Mouse (Mus musculus): ENCODE data around the gene Atp8a2. TPM values are rescaled to one million over a fixed set of nuclear protein-coding genes. Genes with fewer than 3 reads are reported as not detected.

The Atp8a2 gene
- total and polyA plus RNA-seq, 3 experiments: 0.11 TPM; not detected in 2

GRCm38 (mm10) chr14:59708009-59708408 lies 489.0 kb downstream of the Atp8a2 start:
- TF ChIP-seq TAL1 (conservative IDR thresholded peaks at IDR 0.05; ENCODE audit: low read depth, low read length): no peak
- DNase-seq (ENCODE audit: low spot score): no peak
- H3K4me1 ChIP-seq (ENCODE audit: insufficient read depth, low read depth, low read length): no peaks in the 10 kb centered on the region
- H3K36me3 ChIP-seq (replicated peaks): no peaks in the 10 kb centered on the region
- no peak overlapping the region for H3K4me3 ChIP-seq (ENCODE audit: low read depth, low read length)
- no peaks in the 10 kb centered on the region for H3K27me3 ChIP-seq (ENCODE audit: insufficient read depth, low read length)
- no peak for ATAC-seq (ENCODE audit: extremely low read depth, insufficient number of reproducible peaks, low FRiP score, poor library complexity, severe bottlenecking)
- peaks cover 6% of the 10 kb centered on the region; the same call in 1 of the 2 replicates for H3K9me3 ChIP-seq (replicated peaks)

- TF ChIP-seq CTCF (IDR thresholded peaks at IDR 0.05; ENCODE audit: low read depth, low read length): no peak
- no peak for TF ChIP-seq GATA1 (IDR thresholded peaks at IDR 0.05; ENCODE audit: borderline replicate concordance, low read length)
- no peak for TF ChIP-seq TAL1 (conservative IDR thresholded peaks at IDR 0.05; ENCODE audit: low read depth, low read length)
- TF ChIP-seq POLR2AphosphoS5 (IDR thresholded peaks at IDR 0.05; ENCODE audit: insufficient replicate concordance, low read depth, low read length): no peak
- no peak for TF ChIP-seq GATA2 (IDR thresholded peaks at IDR 0.05; ENCODE audit: borderline replicate concordance, low read depth, low read length)
- no peak overlapping the region for H3K4me3 ChIP-seq (ENCODE audit: low read depth, low read length)
- no peaks in the 10 kb centered on the region for H3K4me1 ChIP-seq (ENCODE audit: insufficient read depth, low read depth, low read length)
- H3K9me3 ChIP-seq (replicated peaks): peaks cover 11% of the 10 kb centered on the region
- ATAC-seq (ENCODE audit: extremely low read depth, insufficient number of reproducible peaks, low FRiP score, poor library complexity, severe bottlenecking) (no peak), DNase-seq (ENCODE audit: low spot score) (no peak)
- H3K36me3 ChIP-seq (replicated peaks): no peaks in the 10 kb centered on the region
- H3K27me3 ChIP-seq (ENCODE audit: insufficient read depth, low read length): no peaks in the 10 kb centered on the region
Observed at GRCm38 (mm10) chr14:59705326-59706058, 491.5 kb downstream of the Atp8a2 start.

DNA sequence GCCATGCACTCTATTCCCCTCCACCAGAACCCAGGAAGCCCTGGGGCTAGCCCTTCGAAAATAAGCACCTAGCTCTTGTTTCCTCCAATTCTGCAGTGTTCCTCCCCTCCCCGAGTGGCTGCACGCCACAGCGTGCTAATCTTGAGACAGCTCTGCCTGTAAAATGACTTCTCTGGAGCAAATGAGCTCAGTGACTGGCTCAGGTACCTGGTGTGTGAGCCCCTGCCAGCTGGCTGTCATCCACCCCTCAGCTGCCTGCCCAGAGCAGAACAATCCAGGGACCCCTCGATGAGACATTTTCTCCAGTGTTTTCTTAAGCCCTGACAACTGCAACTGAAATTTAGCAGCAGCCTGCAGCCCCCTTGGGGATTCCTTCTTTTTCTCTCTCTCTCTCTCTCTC lies 495.5 kb downstream of the Atp8a2 start:
- no peak for TF ChIP-seq CTCF (IDR thresholded peaks at IDR 0.05; ENCODE audit: low read depth, low read length)
- TF ChIP-seq GATA1 (IDR thresholded peaks at IDR 0.05; ENCODE audit: borderline replicate concordance, low read length): no peak
- no peak for TF ChIP-seq TAL1 (conservative IDR thresholded peaks at IDR 0.05; ENCODE audit: low read depth, low read length)
- no peak for TF ChIP-seq POLR2AphosphoS5 (IDR thresholded peaks at IDR 0.05; ENCODE audit: insufficient replicate concordance, low read depth, low read length)
- TF ChIP-seq GATA2 (IDR thresholded peaks at IDR 0.05; ENCODE audit: borderline replicate concordance, low read depth, low read length): no peak
- H3K4me3 ChIP-seq (ENCODE audit: low read depth, low read length): no peak overlapping the region
- peaks cover 15% of the 10 kb centered on the region for H3K9me3 ChIP-seq (replicated peaks)
- H3K4me1 ChIP-seq (ENCODE audit: insufficient read depth, low read depth, low read length): no peaks in the 10 kb centered on the region
- no peak for DNase-seq (ENCODE audit: low spot score)
- no peaks in the 10 kb centered on the region for H3K27me3 ChIP-seq (ENCODE audit: insufficient read depth, low read length)
- H3K36me3 ChIP-seq (replicated peaks): no peaks in the 10 kb centered on the region
- no peak for ATAC-seq (ENCODE audit: extremely low read depth, insufficient number of reproducible peaks, low FRiP score, poor library complexity, severe bottlenecking)

GRCm38 (mm10) chr14:59695160-59695559 lies 501.8 kb downstream of the Atp8a2 start:
- Histone ChIP-seq H3K4me3 (ENCODE audit: low read depth, low read length) (no peak overlapping the region), H3K36me3 (replicated peaks) (no peaks in the 10 kb centered on the region), H3K27me3 (ENCODE audit: insufficient read depth, low read length) (no peaks in the 10 kb centered on the region), H3K4me1 (ENCODE audit: insufficient read depth, low read depth, low read length) (no peaks in the 10 kb centered on the region), H3K9me3 (replicated peaks) (peaks cover 9% of the 10 kb centered on the region)
- TF ChIP-seq TAL1 (conservative IDR thresholded peaks at IDR 0.05; ENCODE audit: low read depth, low read length): no peak
- TF ChIP-seq POLR2AphosphoS5 (IDR thresholded peaks at IDR 0.05; ENCODE audit: insufficient replicate concordance, low read depth, low read length): no peak
- no peak for TF ChIP-seq CTCF (IDR thresholded peaks at IDR 0.05; ENCODE audit: low read depth, low read length)
- DNase-seq (ENCODE audit: low spot score): no peak
- no peak for ATAC-seq (ENCODE audit: extremely low read depth, insufficient number of reproducible peaks, low FRiP score, poor library complexity, severe bottlenecking)

GRCm38 (mm10) chr14:59692164-59692563 lies 504.8 kb downstream of the Atp8a2 start:
- H3K36me3 ChIP-seq (replicated peaks): no peaks in the 10 kb centered on the region
- no peak for DNase-seq (ENCODE audit: low spot score)
- no peak overlapping the region for H3K4me3 ChIP-seq (ENCODE audit: low read depth, low read length)
- ATAC-seq (ENCODE audit: extremely low read depth, insufficient number of reproducible peaks, low FRiP score, poor library complexity, severe bottlenecking): no peak
- H3K27me3 ChIP-seq (ENCODE audit: insufficient read depth, low read length): no peaks in the 10 kb centered on the region
- H3K4me1 ChIP-seq (ENCODE audit: insufficient read depth, low read depth, low read length): no peaks in the 10 kb centered on the region
- no peak for TF ChIP-seq CTCF (IDR thresholded peaks at IDR 0.05; ENCODE audit: low read depth, low read length)
- no peak for TF ChIP-seq POLR2AphosphoS5 (IDR thresholded peaks at IDR 0.05; ENCODE audit: insufficient replicate concordance, low read depth, low read length)
- TF ChIP-seq TAL1 (conservative IDR thresholded peaks at IDR 0.05; ENCODE audit: low read depth, low read length): no peak
- TF ChIP-seq GATA1 (IDR thresholded peaks at IDR 0.05; ENCODE audit: borderline replicate concordance, low read length): no peak
- TF ChIP-seq GATA2 (IDR thresholded peaks at IDR 0.05; ENCODE audit: borderline replicate concordance, low read depth, low read length): no peak
- H3K9me3 ChIP-seq (replicated peaks): peaks cover 3% of the 10 kb centered on the region; the same call in 1 of the 2 replicates

DNA sequence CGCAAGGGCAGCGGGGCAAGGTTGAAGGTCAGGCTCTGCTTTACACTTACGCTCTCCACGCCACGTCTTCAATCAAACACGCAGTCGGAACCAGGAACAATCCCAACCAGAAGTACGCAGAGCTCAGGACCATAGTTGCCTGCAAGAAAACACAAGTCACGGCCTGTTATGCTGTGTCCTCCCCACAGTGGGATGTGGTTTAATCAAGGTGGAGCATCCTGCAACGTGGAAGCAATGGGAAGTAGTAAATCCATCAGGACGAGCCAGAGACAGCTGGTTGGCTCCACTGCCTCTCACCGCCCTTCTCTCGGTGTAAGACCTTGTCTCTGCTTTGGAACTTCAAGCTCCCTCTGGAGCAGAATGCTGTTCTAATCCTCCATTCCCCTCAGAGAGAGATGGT lies 505.6 kb downstream of the Atp8a2 start:
- Histone ChIP-seq H3K36me3 (replicated peaks) (no peaks in the 10 kb centered on the region), H3K27me3 (ENCODE audit: insufficient read depth, low read length) (no peaks in the 10 kb centered on the region), H3K4me1 (ENCODE audit: insufficient read depth, low read depth, low read length) (no peaks in the 10 kb centered on the region), H3K9me3 (replicated peaks) (peaks cover 6% of the 10 kb centered on the region; the same call in 1 of the 2 replicates), H3K4me3 (ENCODE audit: low read depth, low read length) (no peak overlapping the region)
- TF ChIP-seq GATA2 (IDR thresholded peaks at IDR 0.05; ENCODE audit: borderline replicate concordance, low read depth, low read length): no peak
- TF ChIP-seq CTCF (IDR thresholded peaks at IDR 0.05; ENCODE audit: low read depth, low read length): no peak
- TF ChIP-seq GATA1 (IDR thresholded peaks at IDR 0.05; ENCODE audit: borderline replicate concordance, low read length): no peak
- TF ChIP-seq POLR2AphosphoS5 (IDR thresholded peaks at IDR 0.05; ENCODE audit: insufficient replicate concordance, low read depth, low read length): no peak
- DNase-seq (ENCODE audit: low spot score): no peak
- no peak for ATAC-seq (ENCODE audit: extremely low read depth, insufficient number of reproducible peaks, low FRiP score, poor library complexity, severe bottlenecking)
